Mouse (Mus musculus) CH12.LX (cell line): ENCODE data around the gene Snrnp200.

Source experiments
- CHD1 ChIP-seq: IDR thresholded peaks from 2 replicates; pipeline ENCODE4 v1.6.1; 2012; ENCODE audit warnings: low read depth, low read length, improper control_type of control experiment, inconsistent platforms
- CHD2 ChIP-seq: IDR thresholded peaks from 2 replicates; pipeline ENCODE4 v1.6.1; 2011; ENCODE audit warnings: low read length, improper control_type of control experiment
- CTCF ChIP-seq, 2 experiments: IDR thresholded peaks in 1 of 2; conservative IDR thresholded peaks in 1 of 2; 2 replicates each; pipeline ENCODE4 v1.5.1; 2011 to 2012; ENCODE audit warnings: low read depth in 2 of 2, low read length in 2 of 2, improper control_type of control experiment in 1 of 2, inconsistent platforms in 1 of 2, mild to moderate bottlenecking in 1 of 2, moderate library complexity in 1 of 2
- MAZ ChIP-seq: IDR thresholded peaks from 2 replicates; pipeline ENCODE4 v1.6.1; 2012; ENCODE audit warnings: low read depth, mild to moderate bottlenecking, inconsistent platforms, low read length, improper control_type of control experiment, moderate library complexity
- MEF2A ChIP-seq: IDR thresholded peaks from 2 replicates; pipeline ENCODE4 v1.6.1; 2014; ENCODE audit warnings: low read depth, mild to moderate bottlenecking, inconsistent platforms, low read length, improper control_type of control experiment, borderline replicate concordance
- POLR2A ChIP-seq: IDR thresholded peaks from 2 replicates; pipeline ENCODE4 v1.6.1; 2011; ENCODE audit warnings: low read depth, mild to moderate bottlenecking, improper control_type of control experiment, low read length
- RAD21 ChIP-seq: IDR thresholded peaks from 2 replicates; pipeline ENCODE4 v1.6.1; 2011; ENCODE audit warnings: low read depth, mild to moderate bottlenecking, low read length, improper control_type of control experiment, moderate library complexity
- SIN3A ChIP-seq: IDR thresholded peaks from 2 replicates; pipeline ENCODE4 v1.6.1; 2012; ENCODE audit warnings: low read length, improper control_type of control experiment, inconsistent platforms
- ZC3H11A ChIP-seq: IDR thresholded peaks from 2 replicates; pipeline ENCODE4 v1.6.1; 2012; ENCODE audit warnings: low read depth, mild to moderate bottlenecking, inconsistent platforms, low read length, improper control_type of control experiment

GRCm38 (mm10) chr2:127247592-127248333 is 39.6 kb downstream of the Snrnp200 start, which contains the start of the genes Ciao1 and Tmem127:
- TF ChIP-seq ZC3H11A = no peak
- TF ChIP-seq SIN3A = peak; percentile 98
- TF ChIP-seq POLR2A = peak; percentile 82
- TF ChIP-seq MAZ = peak; percentile 81
- TF ChIP-seq MEF2A = no peak; the same call in 1 of the 2 replicates
- TF ChIP-seq CHD2 = peak; percentile 98
- TF ChIP-seq CTCF (conservative IDR thresholded peaks at IDR 0.05 in 1 of 2, IDR thresholded peaks at IDR 0.05 in 1 of 2; ENCODE audit: low read depth in 2 of 2, low read length in 2 of 2) = no peak
- no peak for TF ChIP-seq RAD21
- TF ChIP-seq CHD1 = no peak
